Mouse (Mus musculus) thymus, adult 2 months (tissue): ENCODE results near the gene Kat8. TPM values are rescaled to one million over a fixed set of nuclear protein-coding genes. Genes with fewer than 3 reads are reported as not detected.

Experiments used
- DNase-seq: peaks from one replicate; pipeline ENCODE4 v3.0.0; 2021
- H3K27ac ChIP-seq: fragments of 200-500 bp; 2 replicates; pipeline ENCODE4 v1.5.1; 2012; ENCODE audit warnings: low read length, control low read depth; ENCODE audit not compliant: control insufficient read depth, insufficient read depth
- H3K27me3 ChIP-seq: fragments of 200-500 bp; 2 replicates; pipeline ENCODE4 v1.6.1; 2012; ENCODE audit warnings: mild to moderate bottlenecking, low read length, moderate library complexity, mixed read lengths; ENCODE audit not compliant: control insufficient read depth, insufficient read depth
- H3K36me3 ChIP-seq: fragments of 200-500 bp; 2 replicates; pipeline ENCODE4 v1.6.1; 2012; ENCODE audit warnings: mild to moderate bottlenecking, low read length, moderate library complexity; ENCODE audit not compliant: control insufficient read depth, insufficient read depth
- H3K4me1 ChIP-seq: fragments of 200-500 bp; replicated peaks from 2 replicates; pipeline ENCODE4 v1.6.1; 2012; ENCODE audit warnings: low read length; ENCODE audit not compliant: control insufficient read depth, insufficient read depth
- H3K4me3 ChIP-seq: fragments of 200-500 bp; 2 replicates; pipeline ENCODE4 v1.5.1; 2012; ENCODE audit warnings: mild to moderate bottlenecking, low read length, control low read depth, moderate library complexity; ENCODE audit not compliant: control insufficient read depth, insufficient read depth
- CTCF ChIP-seq: fragments of 200-500 bp; IDR thresholded peaks from 2 replicates; pipeline ENCODE4 v1.5.1; 2012; ENCODE audit warnings: mild to moderate bottlenecking, control low read depth, low read length, moderate library complexity, borderline replicate concordance; ENCODE audit not compliant: control insufficient read depth, poor library complexity, insufficient read depth; ENCODE audit errors: extremely low read depth
- POLR2A ChIP-seq: fragments of 200-500 bp; IDR thresholded peaks from 2 replicates; pipeline ENCODE4 v1.6.1; 2012; ENCODE audit warnings: mild to moderate bottlenecking, low read length, control low read depth, moderate library complexity; ENCODE audit not compliant: control insufficient read depth, poor library complexity, insufficient read depth; ENCODE audit errors: extremely low read depth
- WGBS: fragments of 180-500 bp; shearing (Covaris S2); methylation state at CpG from one replicate; pipeline ENCODE4 v1.1.7; 2018; 5-methylcytosine and 5-hydroxymethylcytosine counted together
- polyA plus RNA-seq: library from polyadenylated mRNA; depleted of rRNA; stranded (reverse); fragments of >200 nt; gene quantifications from 2 replicates; pipeline ENCODE4 v1.2.3, GENCODE M21; 2012; rRNA removed

The Kat8 gene
- 25.5 and 29.4 TPM in 2 replicates for polyA plus RNA-seq

GRCm38 (mm10) chr7:127912190-127912871 lies at the start of gene Kat8:
Gene Kat8, plus strand, starts transcription at chr7:127912516.
- Histone ChIP-seq H3K4me1 (peaks cover 3% of the 10 kb centered on the region), H3K27me3 (no peaks in the 10 kb centered on the region), H3K36me3 (peaks cover 22% of the 10 kb centered on the region), H3K4me3 (peak within 1 kb of the TSS; percentile 99), H3K27ac (peak within 1 kb of the TSS; percentile 44; the same call in 1 of the 2 replicates)
- WGBS = 4% methylated on average over 40 of the region's 40 CpGs
- peak; percentile 80 for DNase-seq
- TF ChIP-seq POLR2A (peak; percentile 72), CTCF (peak; percentile 45; the same call in 1 of the 2 replicates)

GRCm38 (mm10) chr7:127866434-127866833 lies 45.9 kb upstream of the Kat8 start:
- Histone ChIP-seq H3K27ac (no peak overlapping the region), H3K4me1 (no peaks in the 10 kb centered on the region), H3K27me3 (no peaks in the 10 kb centered on the region), H3K36me3 (peaks cover 12% of the 10 kb centered on the region), H3K4me3 (no peak overlapping the region)
- WGBS = 95% methylated on average over 12 of the region's 12 CpGs
- DNase-seq = no peak
- TF ChIP-seq POLR2A = no peak
- no peak for TF ChIP-seq CTCF

GRCm38 (mm10) chr7:127867641-127868040 lies 44.7 kb upstream of the Kat8 start:
- H3K27me3 ChIP-seq = no peaks in the 10 kb centered on the region
- TF ChIP-seq POLR2A = no peak
- TF ChIP-seq CTCF = no peak
- no peak for DNase-seq
- H3K4me3 ChIP-seq = no peak overlapping the region
- H3K36me3 ChIP-seq = peaks cover 12% of the 10 kb centered on the region
- H3K4me1 ChIP-seq = no peaks in the 10 kb centered on the region
- WGBS = 99% methylated on average over 18 of the region's 18 CpGs
- H3K27ac ChIP-seq = no peak overlapping the region

- peaks cover 12% of the 10 kb centered on the region for H3K36me3 ChIP-seq
- H3K27me3 ChIP-seq = no peaks in the 10 kb centered on the region
- no peak for DNase-seq
- H3K4me3 ChIP-seq = no peak overlapping the region
- H3K27ac ChIP-seq = no peak overlapping the region
- 90% methylated on average over 3 of the region's 3 CpGs for WGBS
- H3K4me1 ChIP-seq = peaks cover 2% of the 10 kb centered on the region; the same call in 1 of the 2 replicates
- TF ChIP-seq POLR2A (no peak), CTCF (no peak)
Measured at GRCm38 (mm10) chr7:127869149-127869810, 43.0 kb upstream of the Kat8 start.

GRCm38 (mm10) chr7:127870136-127870821 lies 42.0 kb upstream of the Kat8 start:
- Histone ChIP-seq H3K36me3 (peaks cover 12% of the 10 kb centered on the region), H3K27ac (no peak overlapping the region), H3K4me3 (no peak overlapping the region), H3K4me1 (peaks cover 6% of the 10 kb centered on the region; the same call in 1 of the 2 replicates), H3K27me3 (no peaks in the 10 kb centered on the region)
- WGBS = 88% methylated on average over 5 of the region's 5 CpGs
- no peak for TF ChIP-seq POLR2A
- TF ChIP-seq CTCF = no peak
- DNase-seq = no peak
